Mouse (Mus musculus): ENCODE measurements around the gene Fut8. TPM values are rescaled to one million over a fixed set of nuclear protein-coding genes. Genes with fewer than 3 reads are reported as not detected.

Gene Fut8
- polyA plus RNA-seq, 1 experiment from 2014 or later: 34.7 TPM

DNA sequence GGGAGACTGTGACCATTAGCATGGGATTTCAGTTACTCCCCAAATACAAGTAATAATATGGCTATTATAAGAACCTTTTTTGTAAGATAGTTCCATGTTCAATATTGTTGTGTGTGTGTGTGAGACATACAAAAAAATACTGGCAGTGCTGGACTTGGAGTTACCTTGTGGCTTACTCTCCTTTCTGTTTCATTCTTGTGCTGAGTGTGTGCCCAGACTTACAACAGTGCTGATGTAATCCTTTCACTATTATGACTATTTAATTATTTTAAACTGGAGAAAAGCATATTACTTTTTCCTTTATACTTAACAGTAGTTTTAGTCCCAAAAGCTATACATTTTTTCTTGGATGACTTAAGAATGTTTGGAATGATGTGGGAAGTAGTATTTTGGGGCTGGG lies 75.6 kb downstream of the Fut8 start:
- ATAC-seq (ENCODE audit: low FRiP score) (no peak), DNase-seq (ENCODE audit: low spot score, missing footprints) (no peak)
- no peak overlapping the region for H3K4me3 ChIP-seq (ENCODE audit: low read depth, low read length)
- no peaks in the 10 kb centered on the region for H3K27me3 ChIP-seq (ENCODE audit: control insufficient read depth, insufficient read depth, low read length)
- no peaks in the 10 kb centered on the region for H3K36me3 ChIP-seq (ENCODE audit: control insufficient read depth, insufficient read depth, low read length)
- no peaks in the 10 kb centered on the region for H3K4me1 ChIP-seq (ENCODE audit: control insufficient read depth, insufficient read depth, low read length)
- no peaks in the 10 kb centered on the region for H3K9me3 ChIP-seq (ENCODE audit: control insufficient read depth, low read length)
- no peak overlapping the region for H3K9ac ChIP-seq (ENCODE audit: low read length)
- no peak overlapping the region for H3K4me2 ChIP-seq
- no peak overlapping the region for H3K27ac ChIP-seq (ENCODE audit: low read depth, low read length)

DNA sequence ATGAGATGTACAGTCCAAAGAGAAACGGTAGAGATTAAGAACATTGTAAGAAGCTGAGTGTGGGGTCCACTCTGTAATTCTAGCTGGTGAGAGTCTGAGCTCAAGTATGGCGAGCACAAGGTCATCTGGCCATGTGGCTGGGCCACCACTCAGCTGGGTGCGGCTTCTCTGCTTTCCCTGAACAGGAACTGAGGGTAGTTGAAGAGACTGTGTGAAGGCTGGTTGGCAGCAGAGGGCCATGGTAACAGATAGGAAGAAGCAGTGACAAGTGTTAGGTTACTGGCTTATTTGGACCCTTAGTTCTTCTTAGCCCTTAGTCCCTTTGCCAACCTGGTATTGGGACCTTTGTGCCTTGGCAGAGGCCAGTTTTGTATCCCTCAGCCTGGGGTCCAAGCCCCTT lies 86.2 kb downstream of the Fut8 start:
- DNase-seq (ENCODE audit: low spot score, missing footprints): no peak
- no peak overlapping the region for H3K9ac ChIP-seq (ENCODE audit: low read length)
- no peaks in the 10 kb centered on the region for H3K9me3 ChIP-seq (ENCODE audit: control insufficient read depth, low read length)
- no peak overlapping the region for H3K27ac ChIP-seq (ENCODE audit: low read depth, low read length)
- no peaks in the 10 kb centered on the region for H3K4me1 ChIP-seq (ENCODE audit: control insufficient read depth, insufficient read depth, low read length)
- no peak for ATAC-seq (ENCODE audit: low FRiP score)
- H3K4me3 ChIP-seq (ENCODE audit: low read depth, low read length): no peak overlapping the region
- H3K27me3 ChIP-seq (ENCODE audit: control insufficient read depth, insufficient read depth, low read length): no peaks in the 10 kb centered on the region
- no peaks in the 10 kb centered on the region for H3K36me3 ChIP-seq (ENCODE audit: control insufficient read depth, insufficient read depth, low read length)
- WGBS: 63% methylated on average over 3 of the region's 3 CpGs
- no peak overlapping the region for H3K4me2 ChIP-seq

DNA sequence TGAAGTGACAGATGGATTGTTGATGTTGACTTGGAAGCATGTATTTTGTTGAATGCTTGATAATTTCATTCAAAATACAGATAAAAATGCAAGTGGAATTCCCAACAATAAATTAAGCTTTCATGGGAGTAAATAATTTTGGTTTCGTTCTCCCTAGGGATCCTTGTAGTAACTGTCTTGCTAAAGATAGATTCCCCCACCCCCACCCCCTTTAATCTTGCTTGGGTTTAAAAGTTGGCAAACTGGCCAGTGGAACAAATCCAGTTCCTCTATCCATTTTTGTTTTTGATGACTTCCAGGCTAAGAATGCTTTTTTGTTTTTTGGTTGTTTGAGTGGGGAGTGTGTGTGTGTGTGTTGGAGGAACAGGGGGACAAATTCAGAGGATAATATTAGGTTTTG lies 108.6 kb downstream of the Fut8 start:
- H3K4me3 ChIP-seq (ENCODE audit: low read depth, low read length): no peak overlapping the region
- no peaks in the 10 kb centered on the region for H3K36me3 ChIP-seq (ENCODE audit: control insufficient read depth, insufficient read depth, low read length)
- H3K9me3 ChIP-seq (ENCODE audit: control insufficient read depth, low read length): no peaks in the 10 kb centered on the region
- no peak overlapping the region for H3K4me2 ChIP-seq
- H3K4me1 ChIP-seq (ENCODE audit: control insufficient read depth, insufficient read depth, low read length): no peaks in the 10 kb centered on the region
- WGBS: 88% methylated on average over 1 of the region's 1 CpGs
- H3K27me3 ChIP-seq (ENCODE audit: control insufficient read depth, insufficient read depth, low read length): no peaks in the 10 kb centered on the region
- H3K27ac ChIP-seq (ENCODE audit: low read depth, low read length): no peak overlapping the region
- no peak overlapping the region for H3K9ac ChIP-seq (ENCODE audit: low read length)
- DNase-seq (ENCODE audit: low spot score, missing footprints): no peak
- ATAC-seq (ENCODE audit: low FRiP score): no peak

DNA sequence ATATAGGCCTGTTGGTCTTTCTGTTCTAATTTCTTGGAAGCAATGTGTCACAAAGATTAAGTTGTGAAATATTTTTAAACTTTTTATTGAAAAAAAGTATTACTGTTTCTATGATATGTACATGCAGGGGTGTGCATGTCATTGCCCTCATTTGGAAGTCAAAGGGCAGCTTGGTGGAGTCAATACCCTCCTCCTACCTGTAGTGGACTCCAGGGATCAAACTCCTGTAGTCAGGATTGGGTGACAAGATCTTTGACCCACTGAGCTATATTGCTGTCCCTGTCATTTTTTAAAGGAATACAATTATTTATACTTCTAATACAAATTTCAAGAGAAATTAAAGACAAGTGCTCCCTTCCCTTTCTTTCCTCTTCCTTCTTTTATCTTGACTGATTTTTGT lies 111.6 kb downstream of the Fut8 start:
- Histone ChIP-seq H3K4me2 (no peak overlapping the region), H3K27me3 (ENCODE audit: control insufficient read depth, insufficient read depth, low read length) (no peaks in the 10 kb centered on the region), H3K4me3 (ENCODE audit: low read depth, low read length) (no peak overlapping the region), H3K27ac (ENCODE audit: low read depth, low read length) (no peak overlapping the region), H3K9ac (ENCODE audit: low read length) (no peak overlapping the region), H3K9me3 (ENCODE audit: control insufficient read depth, low read length) (no peaks in the 10 kb centered on the region), H3K36me3 (ENCODE audit: control insufficient read depth, insufficient read depth, low read length) (no peaks in the 10 kb centered on the region), H3K4me1 (ENCODE audit: control insufficient read depth, insufficient read depth, low read length) (no peaks in the 10 kb centered on the region)
- no peak for ATAC-seq (ENCODE audit: low FRiP score)
- DNase-seq (ENCODE audit: low spot score, missing footprints): no peak

DNA sequence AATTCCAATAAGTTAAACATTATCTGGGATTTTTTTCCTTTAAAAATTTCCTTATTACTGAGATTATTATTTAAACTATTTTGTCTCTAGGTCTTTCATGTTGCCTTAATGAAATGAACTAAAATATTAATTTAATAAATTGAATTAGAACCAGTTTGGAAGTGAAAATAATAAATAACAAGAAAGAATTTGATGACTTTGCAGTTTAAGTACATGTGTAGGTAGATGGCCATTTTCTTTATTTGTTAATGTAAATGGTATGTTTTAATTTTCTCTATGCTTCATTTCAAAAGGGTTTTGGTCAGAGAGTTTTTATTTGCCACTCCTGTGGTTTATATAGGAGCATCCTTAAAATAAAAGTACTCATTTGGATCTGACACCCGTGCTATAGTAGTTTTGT lies 177.8 kb downstream of the Fut8 start:
- 88% methylated on average over 1 of the region's 1 CpGs for WGBS

DNA sequence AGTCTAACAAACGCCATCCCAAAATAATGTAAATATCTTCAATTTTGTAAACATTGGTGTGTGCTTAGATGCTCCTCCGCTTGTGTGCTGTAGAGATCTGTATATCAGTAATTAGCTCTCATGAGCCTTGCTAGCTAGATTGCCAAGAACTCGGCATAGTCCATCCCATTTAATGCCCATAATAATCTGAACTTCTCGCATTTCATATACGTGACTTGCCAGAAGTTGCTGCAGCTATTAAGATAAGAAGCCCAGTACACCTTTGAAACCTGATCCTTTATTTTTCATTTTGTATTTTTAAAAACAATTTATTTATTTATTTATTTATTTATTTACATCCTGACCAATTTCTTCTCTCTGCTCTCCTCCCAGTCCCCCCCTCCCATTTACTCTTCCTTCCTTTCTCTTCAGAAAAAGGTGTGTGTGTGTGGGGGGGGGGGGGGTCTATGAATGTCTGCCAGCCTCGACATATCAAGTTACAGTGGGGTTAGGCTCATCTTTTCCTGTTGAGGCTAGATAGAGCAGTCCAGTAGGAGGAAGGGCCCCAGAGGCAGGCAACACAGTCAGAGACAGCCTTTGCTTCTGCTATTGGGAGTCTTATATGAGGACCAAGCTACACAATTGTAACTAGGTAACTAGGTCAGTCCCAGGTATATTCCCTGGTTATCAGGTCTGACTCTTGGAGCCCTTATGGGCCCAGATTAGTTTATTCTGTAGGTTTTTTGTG lies 183.9 kb downstream of the Fut8 start:
- Histone ChIP-seq H3K4me1 (ENCODE audit: control insufficient read depth, insufficient read depth, low read length) (no peaks in the 10 kb centered on the region; the same call in 1 of the 2 replicates), H3K27ac (ENCODE audit: low read depth, low read length) (no peak overlapping the region), H3K27me3 (ENCODE audit: control insufficient read depth, insufficient read depth, low read length) (no peaks in the 10 kb centered on the region), H3K9ac (ENCODE audit: low read length) (no peak overlapping the region), H3K4me2 (no peak overlapping the region), H3K4me3 (ENCODE audit: low read depth, low read length) (no peak overlapping the region), H3K36me3 (ENCODE audit: control insufficient read depth, insufficient read depth, low read length) (no peaks in the 10 kb centered on the region), H3K9me3 (ENCODE audit: control insufficient read depth, low read length) (no peaks in the 10 kb centered on the region)
- 88% methylated on average over 6 of the region's 6 CpGs for WGBS
- DNase-seq (ENCODE audit: low spot score, missing footprints): peak; percentile 81
- ATAC-seq (ENCODE audit: low FRiP score): no peak

More for the DNA sequence above, 177.8 kb downstream of the Fut8 start:
- Histone ChIP-seq H3K9me3 (ENCODE audit: control insufficient read depth, low read length) (no peaks in the 10 kb centered on the region), H3K27me3 (ENCODE audit: control insufficient read depth, insufficient read depth, low read length) (no peaks in the 10 kb centered on the region), H3K9ac (ENCODE audit: low read length) (no peak overlapping the region), H3K4me1 (ENCODE audit: control insufficient read depth, insufficient read depth, low read length) (no peaks in the 10 kb centered on the region), H3K4me3 (ENCODE audit: low read depth, low read length) (no peak overlapping the region), H3K27ac (ENCODE audit: low read depth, low read length) (no peak overlapping the region), H3K36me3 (ENCODE audit: control insufficient read depth, insufficient read depth, low read length) (no peaks in the 10 kb centered on the region), H3K4me2 (no peak overlapping the region)
- ATAC-seq (ENCODE audit: low FRiP score) (no peak), DNase-seq (ENCODE audit: low spot score, missing footprints) (no peak)

DNA sequence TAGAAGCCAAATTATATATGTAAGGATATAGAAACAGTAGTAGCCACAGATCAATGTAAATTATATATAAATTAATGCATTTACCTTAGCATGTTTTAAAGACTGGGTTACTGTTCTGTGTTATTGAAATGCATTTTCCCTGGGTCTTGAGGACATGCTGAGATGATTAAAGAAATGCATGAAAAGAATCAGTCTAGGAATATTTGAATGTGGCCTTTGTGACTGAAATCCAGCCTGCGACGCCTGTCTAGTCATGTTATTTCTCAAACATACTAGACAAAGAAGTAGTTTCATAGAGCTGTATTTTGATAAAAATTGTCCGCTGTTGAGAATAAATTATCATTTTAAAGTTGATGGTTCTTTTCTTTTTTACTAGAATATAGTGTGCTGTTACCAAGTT lies 188.2 kb downstream of the Fut8 start:
- Histone ChIP-seq H3K9me3 (ENCODE audit: control insufficient read depth, low read length) (no peaks in the 10 kb centered on the region), H3K4me1 (ENCODE audit: control insufficient read depth, insufficient read depth, low read length) (no peaks in the 10 kb centered on the region; the same call in 1 of the 2 replicates), H3K4me3 (ENCODE audit: low read depth, low read length) (no peak overlapping the region), H3K4me2 (no peak overlapping the region), H3K27me3 (ENCODE audit: control insufficient read depth, insufficient read depth, low read length) (no peaks in the 10 kb centered on the region), H3K9ac (ENCODE audit: low read length) (no peak overlapping the region), H3K36me3 (ENCODE audit: control insufficient read depth, insufficient read depth, low read length) (no peaks in the 10 kb centered on the region), H3K27ac (ENCODE audit: low read depth, low read length) (no peak overlapping the region)
- DNase-seq (ENCODE audit: low spot score, missing footprints): no peak
- 47% methylated on average over 3 of the region's 3 CpGs for WGBS
- peak; percentile 48; the same call in 1 of the 2 replicates for ATAC-seq (ENCODE audit: low FRiP score)

DNA sequence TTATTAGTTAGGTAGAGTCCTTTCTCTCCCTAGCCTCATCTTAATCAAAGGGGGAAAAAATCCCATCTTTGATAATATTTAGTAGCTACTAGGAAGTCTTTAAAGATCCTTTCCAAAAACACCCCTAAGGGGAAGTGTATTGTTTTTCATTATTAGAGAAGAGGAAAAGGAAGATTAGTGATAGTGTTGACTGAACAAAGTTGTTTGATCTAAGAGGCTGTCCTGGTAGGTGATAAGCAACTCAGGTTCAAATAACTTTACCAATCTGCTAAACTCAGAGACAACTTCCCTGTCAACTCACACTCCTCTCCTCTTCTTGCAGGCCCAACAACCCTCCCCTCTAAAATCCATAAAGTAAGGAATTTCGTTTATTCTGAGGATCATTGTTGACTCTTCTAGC lies 190.2 kb downstream of the Fut8 start:
- H3K36me3 ChIP-seq (ENCODE audit: control insufficient read depth, insufficient read depth, low read length): no peaks in the 10 kb centered on the region
- H3K27me3 ChIP-seq (ENCODE audit: control insufficient read depth, insufficient read depth, low read length): no peaks in the 10 kb centered on the region
- no peaks in the 10 kb centered on the region for H3K9me3 ChIP-seq (ENCODE audit: control insufficient read depth, low read length)
- DNase-seq (ENCODE audit: low spot score, missing footprints): peak; percentile 51
- H3K4me1 ChIP-seq (ENCODE audit: control insufficient read depth, insufficient read depth, low read length): no peaks in the 10 kb centered on the region; the same call in 1 of the 2 replicates
- no peak overlapping the region for H3K9ac ChIP-seq (ENCODE audit: low read length)
- no peak overlapping the region for H3K27ac ChIP-seq (ENCODE audit: low read depth, low read length)
- no peak overlapping the region for H3K4me3 ChIP-seq (ENCODE audit: low read depth, low read length)
- no peak for ATAC-seq (ENCODE audit: low FRiP score)
- no peak overlapping the region for H3K4me2 ChIP-seq
- WGBS: 71% methylated on average over 1 of the region's 1 CpGs

DNA sequence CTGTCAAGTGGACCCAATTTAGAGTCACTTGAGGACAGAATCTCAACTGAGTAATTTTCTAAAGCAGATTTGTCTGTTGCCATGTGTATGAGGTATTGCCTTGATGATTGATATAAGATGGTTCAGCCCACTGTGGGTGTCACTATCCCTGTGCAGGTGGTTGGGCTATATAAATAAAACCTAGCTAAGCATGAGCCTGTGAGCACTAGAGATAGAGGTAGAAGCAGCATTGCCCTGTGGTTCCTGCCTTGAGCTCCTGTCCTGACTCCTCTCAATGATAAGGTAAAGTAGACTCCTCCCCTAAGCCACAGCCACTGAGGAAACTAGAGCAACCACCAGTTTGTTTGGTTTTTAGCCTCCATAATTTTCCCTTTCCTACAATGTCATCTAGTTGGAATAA lies 191.5 kb downstream of the Fut8 start:
- DNase-seq (ENCODE audit: low spot score, missing footprints) (peak; percentile 39), ATAC-seq (ENCODE audit: low FRiP score) (no peak)
- H3K27ac ChIP-seq (ENCODE audit: low read depth, low read length): no peak overlapping the region
- H3K4me1 ChIP-seq (ENCODE audit: control insufficient read depth, insufficient read depth, low read length): no peaks in the 10 kb centered on the region; the same call in 1 of the 2 replicates
- no peak overlapping the region for H3K9ac ChIP-seq (ENCODE audit: low read length)
- H3K27me3 ChIP-seq (ENCODE audit: control insufficient read depth, insufficient read depth, low read length): no peaks in the 10 kb centered on the region
- no peaks in the 10 kb centered on the region for H3K9me3 ChIP-seq (ENCODE audit: control insufficient read depth, low read length)
- no peak overlapping the region for H3K4me2 ChIP-seq
- no peak overlapping the region for H3K4me3 ChIP-seq (ENCODE audit: low read depth, low read length)
- no peaks in the 10 kb centered on the region for H3K36me3 ChIP-seq (ENCODE audit: control insufficient read depth, insufficient read depth, low read length)

All from midbrain, embryonic 11.5 days (tissue).